Mouse (Mus musculus) neural tube, embryonic 14.5 days (tissue): ENCODE results near the gene Mroh2b. TPM values are rescaled to one million over a fixed set of nuclear protein-coding genes. Genes with fewer than 3 reads are reported as not detected.

Source experiments
- polyA plus RNA-seq: library from polyadenylated mRNA; unstranded; fragments of >200 nt; fragmentation: Nextera tagmentation; extraction: Ambion mirVana; gene quantifications from 2 replicates; pipeline ENCODE4 v1.2.1, GENCODE M21; 2014

Mroh2b gene
- polyA plus RNA-seq, 1 experiment from 2014 or later = not detected

Other genes starting within 250 kb of the Mroh2b start
- not detected in 2 replicates for gene C6, start 171.6 kb upstream of the Mroh2b start, polyA plus RNA-seq
- gene C7, start 165.0 kb downstream of the Mroh2b start, polyA plus RNA-seq = not detected in 2 replicates
- gene Card6, start 209.8 kb downstream of the Mroh2b start, polyA plus RNA-seq = 0.32 and 0.55 TPM in 2 replicates
- gene Rpl37, start 217.9 kb downstream of the Mroh2b start, polyA plus RNA-seq = 366 and 376 TPM in 2 replicates
- gene Prkaa1, start 245.1 kb downstream of the Mroh2b start, polyA plus RNA-seq = 21.1 and 22.5 TPM in 2 replicates